Mouse (Mus musculus) macrophage (primary cell): ENCODE data around the gene H2-M10.6. TPM values are rescaled to one million over a fixed set of nuclear protein-coding genes. Genes with fewer than 3 reads are reported as not detected.

Experiments
- H3K27ac ChIP-seq: fragments of 350-480 bp; formaldehyde crosslinking; 2 replicates; pipeline ENCODE4 v1.9.0; 2021
- H3K36me3 ChIP-seq: fragments of 350-480 bp; formaldehyde crosslinking; 2 replicates; pipeline ENCODE4 v1.9.0; 2021; ENCODE audit errors: inconsistent target
- H3K4me3 ChIP-seq: fragments of 350-480 bp; formaldehyde crosslinking; 2 replicates; pipeline ENCODE4 v1.9.0; 2021; ENCODE audit errors: inconsistent target
- H3K79me2 ChIP-seq: fragments of 350-480 bp; formaldehyde crosslinking; 2 replicates; pipeline ENCODE4 v1.9.0; 2021; ENCODE audit errors: inconsistent target
- WGBS: methylation state at CpG from one replicate; pipeline ENCODE4 v1.1.7; 2026; ENCODE audit warnings: inconsistent platforms; ENCODE audit not compliant: missing documents; 5-methylcytosine and 5-hydroxymethylcytosine counted together
- polyA plus RNA-seq: library from polyadenylated mRNA; stranded (reverse); fragments of 250-400 nt; gene quantifications from 3 replicates; pipeline ENCODE4 v1.2.4, GENCODE M21; 2018; ENCODE audit warnings: inconsistent platforms

The H2-M10.6 gene
- polyA plus RNA-seq, 1 experiment from 2014 or later: not detected

GRCm38 (mm10) chr17:36832694-36833093 is 20.7 kb downstream of the H2-M10.6 start:
- WGBS: 71% methylated on average over 4 of the region's 4 CpGs
- H3K36me3 ChIP-seq: no peaks in the 10 kb centered on the region
- no peak overlapping the region for H3K27ac ChIP-seq
- no peak overlapping the region for H3K4me3 ChIP-seq
- peaks cover 4% of the 10 kb centered on the region for H3K79me2 ChIP-seq

DNA sequence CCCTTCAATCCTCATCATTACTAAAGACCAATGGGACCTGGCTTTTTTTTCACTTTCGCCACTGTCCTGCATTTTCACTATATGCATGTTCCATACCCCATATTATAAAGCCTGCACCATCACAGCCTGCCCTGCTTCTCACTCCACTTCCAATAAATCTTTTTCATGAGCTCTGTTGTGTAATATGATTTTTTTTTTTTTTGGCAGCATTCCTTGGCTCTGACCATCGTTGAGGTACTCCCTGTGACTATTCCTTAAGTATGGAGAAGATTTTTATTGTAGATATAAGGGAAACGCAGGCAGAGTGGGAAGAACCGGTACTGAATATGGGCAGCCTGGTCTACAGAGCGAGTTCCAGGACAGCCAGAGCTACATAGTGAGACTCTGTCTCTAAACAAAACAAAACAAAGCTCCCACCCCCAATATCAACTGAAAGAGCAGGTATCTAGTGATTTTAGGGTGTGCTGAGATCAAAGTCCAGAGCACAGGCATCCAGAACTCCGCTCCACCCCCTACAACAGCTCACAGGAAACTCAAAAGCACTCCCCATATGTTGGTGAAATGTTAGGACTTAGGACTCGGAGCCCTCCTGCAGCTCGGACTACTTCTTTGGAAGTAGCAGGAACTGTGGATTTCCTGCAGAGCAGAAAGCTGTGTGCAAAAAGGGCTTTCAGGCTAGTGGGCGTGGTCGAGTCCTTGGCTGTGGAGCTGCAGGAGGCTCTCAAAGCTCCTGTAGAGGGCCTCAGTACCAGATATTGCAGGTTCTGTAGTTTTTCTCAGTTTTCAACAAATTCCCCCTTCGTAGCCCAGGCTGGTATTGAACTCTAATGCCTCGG is 23.8 kb downstream of the H2-M10.6 start:
- peak overlapping the region; percentile 49; the same call in 1 of the 2 replicates for H3K4me3 ChIP-seq
- H3K27ac ChIP-seq: peak overlapping the region; percentile 65; the same call in 1 of the 2 replicates
- WGBS: 43% methylated on average over 12 of the region's 12 CpGs
- H3K36me3 ChIP-seq: no peaks in the 10 kb centered on the region
- peaks cover 35% of the 10 kb centered on the region for H3K79me2 ChIP-seq

DNA sequence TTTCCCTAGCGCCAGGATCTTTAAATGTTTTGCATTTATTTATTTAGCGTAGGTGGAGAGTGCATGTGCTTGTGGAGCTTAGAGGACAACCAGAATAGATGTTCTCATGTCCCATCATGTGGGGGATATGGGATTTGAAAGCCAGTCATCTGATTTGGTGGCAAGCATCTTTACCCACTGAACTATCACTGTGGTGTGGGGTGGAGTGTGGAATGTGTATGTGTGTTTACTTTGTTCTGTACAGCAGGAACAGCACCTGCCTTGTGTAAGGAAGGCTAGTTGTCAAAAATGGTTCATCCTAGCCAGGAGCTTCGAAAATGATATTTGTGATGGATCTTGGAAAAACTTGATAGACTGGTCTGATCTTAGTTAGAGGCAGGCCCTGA is 24.4 kb downstream of the H2-M10.6 start:
- Histone ChIP-seq H3K4me3 (peak overlapping the region; percentile 49), H3K79me2 (peaks cover 41% of the 10 kb centered on the region), H3K27ac (peak overlapping the region; percentile 65), H3K36me3 (0 out of 2 replicates have a peak, but pooled peaks cover under 1% of the 10 kb centered on the region)
- WGBS: 5% methylated on average over 3 of the region's 3 CpGs

- 0 out of 2 replicates have a peak, but pooled peaks cover 6% of the 10 kb centered on the region for H3K36me3 ChIP-seq
- H3K79me2 ChIP-seq: peaks cover 47% of the 10 kb centered on the region
- H3K4me3 ChIP-seq: peak within 1 kb of the TSS; percentile 49
- under 1% methylated on average over 58 of the region's 58 CpGs for WGBS
- H3K27ac ChIP-seq: peak within 1 kb of the TSS; percentile 65
Measured at GRCm38 (mm10) chr17:36836874-36837647, 25.1 kb downstream of the H2-M10.6 start, which contains the start of gene Trim26. Gene Trim26 (plus strand): TSS chr17:36837134.

DNA sequence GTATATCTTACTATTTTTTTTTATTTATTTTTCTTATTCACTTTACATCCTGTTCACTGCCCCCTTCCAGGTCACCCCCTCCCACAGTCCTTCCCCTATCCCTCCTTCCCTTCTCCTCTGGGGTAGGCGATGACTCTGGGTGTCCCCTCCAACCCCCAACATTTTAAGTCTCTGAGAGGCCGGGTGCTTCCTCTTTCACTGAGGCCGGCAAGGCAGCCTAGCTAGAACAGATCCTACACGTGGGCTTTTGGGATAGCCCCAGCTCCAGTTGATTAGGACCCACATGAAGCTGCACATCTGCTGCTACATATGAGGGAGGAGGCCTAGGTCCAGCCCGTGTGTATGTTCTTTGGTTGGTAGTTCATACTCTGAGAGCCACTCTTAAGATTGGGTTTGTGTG is 27.0 kb downstream of the H2-M10.6 start:
- Histone ChIP-seq H3K4me3 (no peak overlapping the region), H3K36me3 (0 out of 2 replicates have a peak, but pooled peaks cover 6% of the 10 kb centered on the region), H3K79me2 (peaks cover 67% of the 10 kb centered on the region), H3K27ac (no peak overlapping the region)
- 34% methylated on average over 5 of the region's 5 CpGs for WGBS

GRCm38 (mm10) chr17:36839931-36840330 is 28.0 kb downstream of the H2-M10.6 start:
- 0 out of 2 replicates have a peak, but pooled peaks cover 6% of the 10 kb centered on the region for H3K36me3 ChIP-seq
- 91% methylated on average over 3 of the region's 3 CpGs for WGBS
- H3K27ac ChIP-seq: no peak overlapping the region
- H3K79me2 ChIP-seq: peaks cover 76% of the 10 kb centered on the region
- H3K4me3 ChIP-seq: no peak overlapping the region

DNA sequence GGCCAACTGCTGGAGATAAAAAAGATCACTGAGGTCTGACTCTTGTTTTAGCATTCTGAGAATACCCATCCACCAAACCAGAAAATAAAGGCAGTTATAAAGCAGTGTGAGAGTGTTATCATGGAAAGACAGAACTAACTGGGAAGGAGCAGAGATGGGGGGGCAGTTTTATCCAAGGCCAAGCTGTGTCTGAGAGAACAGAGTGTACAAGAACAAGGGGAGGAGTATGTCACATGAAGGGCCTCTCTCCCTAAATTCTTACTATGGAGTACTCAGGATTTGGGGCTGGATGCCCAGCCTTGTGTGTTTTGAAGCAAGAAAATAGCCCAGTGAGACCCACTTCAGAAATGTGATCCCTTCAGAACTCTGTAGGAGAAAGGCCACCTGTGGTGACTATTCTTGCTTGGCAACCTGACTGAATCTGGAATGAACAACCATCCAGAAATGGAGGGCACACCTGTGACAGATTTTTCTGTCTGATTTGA is 29.0 kb downstream of the H2-M10.6 start:
- Histone ChIP-seq H3K36me3 (0 out of 2 replicates have a peak, but pooled peaks cover 6% of the 10 kb centered on the region), H3K79me2 (peaks cover 87% of the 10 kb centered on the region), H3K4me3 (no peak overlapping the region), H3K27ac (no peak overlapping the region)

- H3K36me3 ChIP-seq: 0 out of 2 replicates have a peak, but pooled peaks cover 11% of the 10 kb centered on the region
- peaks cover 98% of the 10 kb centered on the region for H3K79me2 ChIP-seq
- no peak overlapping the region for H3K27ac ChIP-seq
- no peak overlapping the region for H3K4me3 ChIP-seq
- 86% methylated on average over 7 of the region's 7 CpGs for WGBS
Measured at GRCm38 (mm10) chr17:36843696-36844095, 31.7 kb downstream of the H2-M10.6 start.

GRCm38 (mm10) chr17:36844286-36844719 is 32.3 kb downstream of the H2-M10.6 start:
- Histone ChIP-seq H3K27ac (no peak overlapping the region), H3K79me2 (peaks cover 92% of the 10 kb centered on the region), H3K4me3 (no peak overlapping the region), H3K36me3 (0 out of 2 replicates have a peak, but pooled peaks cover 11% of the 10 kb centered on the region)

GRCm38 (mm10) chr17:36844725-36845124 is 32.8 kb downstream of the H2-M10.6 start:
- 0 out of 2 replicates have a peak, but pooled peaks cover 11% of the 10 kb centered on the region for H3K36me3 ChIP-seq
- no peak overlapping the region for H3K27ac ChIP-seq
- peaks cover 87% of the 10 kb centered on the region for H3K79me2 ChIP-seq
- WGBS: 77% methylated on average over 1 of the region's 1 CpGs
- no peak overlapping the region for H3K4me3 ChIP-seq

DNA sequence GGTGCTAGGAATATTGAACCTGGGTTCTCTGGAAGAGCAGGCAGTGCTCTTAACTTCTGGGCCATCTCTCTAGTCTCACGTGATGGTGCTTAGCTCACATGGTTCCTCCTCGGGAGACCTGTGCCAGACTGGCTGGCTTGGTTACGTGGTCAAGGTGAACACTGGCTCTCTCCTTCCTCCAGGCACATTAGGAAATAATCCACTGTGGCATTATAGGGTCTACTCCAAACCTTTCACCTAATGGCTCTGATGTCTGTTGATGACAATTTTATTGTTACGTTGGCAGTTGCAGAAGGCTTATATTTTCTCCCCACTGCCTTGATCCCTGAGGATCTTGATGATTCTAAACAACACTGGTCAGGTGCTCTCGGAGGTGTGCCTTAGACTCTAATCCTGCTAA is 36.9 kb downstream of the H2-M10.6 start:
- Histone ChIP-seq H3K79me2 (peaks cover 53% of the 10 kb centered on the region; the same call in 1 of the 2 replicates), H3K36me3 (peaks cover 41% of the 10 kb centered on the region), H3K27ac (peak overlapping the region; percentile 7; the same call in 1 of the 2 replicates), H3K4me3 (no peak overlapping the region)
- WGBS: 83% methylated on average over 5 of the region's 5 CpGs

DNA sequence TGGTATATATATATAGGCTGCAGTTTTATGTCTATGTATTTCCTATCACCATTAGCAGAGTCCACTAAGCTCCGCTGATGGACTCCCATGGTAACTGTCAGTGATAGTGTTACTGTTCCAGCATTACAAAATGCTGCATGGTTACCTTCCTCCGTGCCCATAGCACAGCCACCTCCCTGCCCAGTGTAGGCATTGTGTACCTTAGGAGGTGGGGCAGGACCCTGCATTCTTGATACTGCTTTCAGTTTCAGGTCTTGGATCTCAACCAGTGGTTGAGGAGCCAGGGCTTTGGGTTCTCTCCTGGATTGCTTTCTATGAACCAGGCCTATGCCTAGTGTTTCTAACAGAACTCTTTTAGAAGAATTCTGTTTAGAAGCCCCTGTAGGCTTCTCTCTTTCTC is 38.0 kb downstream of the H2-M10.6 start:
- peaks cover 51% of the 10 kb centered on the region for H3K36me3 ChIP-seq
- H3K27ac ChIP-seq: no peak overlapping the region
- WGBS: 94% methylated on average over 2 of the region's 2 CpGs
- peaks cover 42% of the 10 kb centered on the region; the same call in 1 of the 2 replicates for H3K79me2 ChIP-seq
- no peak overlapping the region for H3K4me3 ChIP-seq

DNA sequence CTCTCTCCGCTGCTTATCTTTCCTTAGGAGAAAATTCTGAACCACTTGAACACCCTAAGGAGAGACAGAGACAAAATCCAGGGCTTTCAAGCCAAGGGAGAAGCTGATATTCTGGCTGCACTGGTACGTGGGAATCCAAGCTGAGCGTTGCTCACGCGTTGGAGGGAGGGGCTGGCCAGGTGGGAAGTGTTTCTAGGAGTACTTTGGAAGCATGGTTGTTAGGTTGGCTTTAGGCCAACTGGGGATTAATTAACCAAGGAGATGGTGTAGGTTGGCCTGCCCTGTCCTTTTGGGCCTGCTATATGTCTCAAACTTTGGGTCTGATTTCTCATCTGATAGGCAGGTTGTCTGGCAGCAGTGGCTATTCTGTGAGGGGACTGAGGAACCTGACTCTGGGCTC is 39.2 kb downstream of the H2-M10.6 start:
- Histone ChIP-seq H3K36me3 (peaks cover 59% of the 10 kb centered on the region), H3K4me3 (no peak overlapping the region), H3K27ac (no peak overlapping the region), H3K79me2 (peaks cover 30% of the 10 kb centered on the region; the same call in 1 of the 2 replicates)
- WGBS: 100% methylated on average over 5 of the region's 5 CpGs

DNA sequence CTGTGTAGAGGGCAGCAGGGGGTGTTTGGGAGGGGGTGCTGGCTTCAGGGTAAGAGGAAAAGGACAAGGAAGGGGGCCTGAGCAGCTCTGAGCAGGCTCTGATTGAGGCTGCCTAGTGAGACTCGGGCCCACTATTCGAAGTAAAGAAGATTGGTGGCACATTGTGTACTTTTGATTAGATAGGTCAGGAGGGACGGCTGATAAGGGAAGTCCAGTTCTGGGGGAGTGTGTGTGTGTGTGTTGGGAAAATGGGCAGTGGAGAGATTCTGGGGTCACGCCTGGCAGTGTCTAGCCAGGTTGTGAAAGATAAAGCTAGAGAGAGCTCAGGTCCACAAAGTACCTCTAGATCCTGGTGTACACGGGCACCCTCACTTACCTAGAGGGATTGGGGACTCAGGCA is 39.7 kb downstream of the H2-M10.6 start:
- Histone ChIP-seq H3K36me3 (peaks cover 61% of the 10 kb centered on the region), H3K4me3 (no peak overlapping the region), H3K79me2 (peaks cover 26% of the 10 kb centered on the region; the same call in 1 of the 2 replicates), H3K27ac (no peak overlapping the region)
- 98% methylated on average over 5 of the region's 5 CpGs for WGBS
